Mouse (Mus musculus): ENCODE measurements around the gene Acvr1. TPM values are rescaled to one million over a fixed set of nuclear protein-coding genes. Genes with fewer than 3 reads are reported as not detected.

Acvr1 gene
- polyA plus RNA-seq, 1 experiment from 2014 or later, result 12.9 TPM

DNA sequence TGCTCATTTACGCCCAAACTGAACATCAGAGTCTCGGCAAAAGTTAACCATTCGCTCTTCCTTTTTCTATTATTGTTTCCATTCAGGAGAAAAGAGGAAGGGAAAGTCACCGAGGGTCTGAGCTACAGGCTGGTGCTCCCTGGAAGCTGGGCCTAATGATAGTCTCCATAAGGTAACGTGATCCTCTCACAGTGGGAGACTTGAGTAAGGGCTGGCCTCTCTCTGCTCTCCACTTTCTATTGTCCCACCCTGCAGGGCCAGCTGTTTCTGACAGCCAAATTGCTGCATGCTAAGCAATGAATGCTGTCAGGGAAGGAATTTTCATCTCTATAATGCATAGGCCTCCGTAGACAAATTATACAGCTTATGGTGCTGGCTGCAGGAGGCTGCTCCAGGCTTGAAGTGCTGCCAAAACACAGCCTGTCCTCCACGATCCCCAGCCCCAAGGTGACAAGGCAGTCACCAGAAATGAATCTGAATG lies 33.4 kb downstream of the Acvr1 start:
- no peaks in the 10 kb centered on the region for H3K27me3 ChIP-seq (ENCODE audit: control insufficient read depth, insufficient read depth, low read length)
- WGBS (ENCODE audit: insufficient replicate concordance), result 28% methylated on average over 7 of the region's 7 CpGs
- ATAC-seq (replicated peaks; ENCODE audit: insufficient number of reproducible peaks, low FRiP score, low TSS enrichment), result no peak
- H3K9ac ChIP-seq (ENCODE audit: low read depth, low read length), result no peak overlapping the region
- no peaks in the 10 kb centered on the region for H3K9me3 ChIP-seq (replicated peaks; ENCODE audit: control insufficient read depth, low read length)
- no peak overlapping the region for H3K4me3 ChIP-seq (ENCODE audit: low read depth, low read length)
- H3K36me3 ChIP-seq (ENCODE audit: control insufficient read depth, insufficient read depth, low read length), result no peaks in the 10 kb centered on the region
- H3K27ac ChIP-seq (ENCODE audit: low read depth, low read length), result peak overlapping the region; percentile 66
- H3K4me1 ChIP-seq (ENCODE audit: control insufficient read depth, insufficient read depth, low read length), result peaks cover 79% of the 10 kb centered on the region
- H3K4me2 ChIP-seq, result peak overlapping the region; percentile 29; the same call in 1 of the 2 replicates

DNA sequence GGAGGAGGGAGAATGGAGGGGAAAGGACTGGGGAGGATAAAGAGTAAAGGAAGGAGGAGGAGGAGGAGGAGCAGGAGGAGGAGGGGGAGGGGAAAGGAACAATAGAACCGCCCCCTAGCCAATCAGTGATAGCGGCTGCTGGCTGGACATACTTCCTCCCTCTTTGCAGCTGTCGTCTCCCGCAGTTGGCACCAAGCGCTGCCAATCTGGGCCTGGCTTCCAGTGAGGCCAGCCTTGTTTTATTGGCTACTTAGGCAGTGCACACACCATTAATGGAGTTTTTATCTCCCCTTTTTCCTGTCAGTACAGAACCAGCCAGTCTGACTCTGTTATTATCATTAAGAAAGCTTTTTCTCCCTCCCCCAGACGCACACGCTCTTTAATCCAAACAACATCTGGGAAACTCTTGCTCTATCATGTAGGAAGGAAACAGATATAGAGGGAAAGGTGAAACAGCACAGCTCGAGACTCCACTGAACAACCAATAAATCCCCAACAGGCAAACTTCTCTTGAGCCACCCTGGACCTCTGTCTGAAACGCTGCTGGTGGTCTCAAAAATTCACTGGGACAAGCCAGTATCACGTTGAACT lies 34.6 kb downstream of the Acvr1 start:
- Histone ChIP-seq H3K27me3 (ENCODE audit: control insufficient read depth, insufficient read depth, low read length) (no peaks in the 10 kb centered on the region), H3K27ac (ENCODE audit: low read depth, low read length) (peak overlapping the region; percentile 75; the same call in 1 of the 2 replicates), H3K4me1 (ENCODE audit: control insufficient read depth, insufficient read depth, low read length) (peaks cover 80% of the 10 kb centered on the region), H3K4me3 (ENCODE audit: low read depth, low read length) (no peak overlapping the region), H3K9ac (ENCODE audit: low read depth, low read length) (no peak overlapping the region), H3K9me3 (replicated peaks; ENCODE audit: control insufficient read depth, low read length) (no peaks in the 10 kb centered on the region), H3K4me2 (peak overlapping the region; percentile 37), H3K36me3 (ENCODE audit: control insufficient read depth, insufficient read depth, low read length) (no peaks in the 10 kb centered on the region)
- WGBS (ENCODE audit: insufficient replicate concordance), result 12% methylated on average over 10 of the region's 10 CpGs
- ATAC-seq (replicated peaks; ENCODE audit: insufficient number of reproducible peaks, low FRiP score, low TSS enrichment), result peak; percentile 79

DNA sequence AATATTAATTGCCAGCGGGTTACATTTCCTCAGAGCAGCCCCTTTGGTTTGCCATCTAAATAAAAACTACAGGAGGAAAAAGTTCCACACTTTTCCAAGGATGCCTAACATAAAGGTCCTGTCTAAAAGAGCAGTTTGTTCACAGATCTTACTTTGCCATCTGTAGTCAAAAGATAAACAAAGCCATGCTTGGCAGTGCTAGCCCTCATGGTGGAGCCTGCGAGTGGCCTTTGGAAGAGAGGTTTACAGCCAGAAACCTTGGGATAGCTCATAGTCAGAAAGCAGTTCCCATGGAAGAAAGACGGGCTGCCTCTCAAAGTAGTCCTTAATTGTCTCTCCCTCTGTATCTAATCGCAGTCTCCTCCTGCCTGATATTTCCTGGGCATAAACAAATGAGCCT lies 36.4 kb downstream of the Acvr1 start:
- H3K4me3 ChIP-seq (ENCODE audit: low read depth, low read length), result no peak overlapping the region
- WGBS (ENCODE audit: insufficient replicate concordance), result 68% methylated on average over 4 of the region's 4 CpGs
- H3K36me3 ChIP-seq (ENCODE audit: control insufficient read depth, insufficient read depth, low read length), result no peaks in the 10 kb centered on the region
- H3K4me1 ChIP-seq (ENCODE audit: control insufficient read depth, insufficient read depth, low read length), result peaks cover 68% of the 10 kb centered on the region
- H3K27me3 ChIP-seq (ENCODE audit: control insufficient read depth, insufficient read depth, low read length), result no peaks in the 10 kb centered on the region
- no peak overlapping the region for H3K4me2 ChIP-seq
- no peaks in the 10 kb centered on the region for H3K9me3 ChIP-seq (replicated peaks; ENCODE audit: control insufficient read depth, low read length)
- H3K9ac ChIP-seq (ENCODE audit: low read depth, low read length), result no peak overlapping the region
- H3K27ac ChIP-seq (ENCODE audit: low read depth, low read length), result peak overlapping the region; percentile 18; the same call in 1 of the 2 replicates
- ATAC-seq (replicated peaks; ENCODE audit: insufficient number of reproducible peaks, low FRiP score, low TSS enrichment), result no peak

DNA sequence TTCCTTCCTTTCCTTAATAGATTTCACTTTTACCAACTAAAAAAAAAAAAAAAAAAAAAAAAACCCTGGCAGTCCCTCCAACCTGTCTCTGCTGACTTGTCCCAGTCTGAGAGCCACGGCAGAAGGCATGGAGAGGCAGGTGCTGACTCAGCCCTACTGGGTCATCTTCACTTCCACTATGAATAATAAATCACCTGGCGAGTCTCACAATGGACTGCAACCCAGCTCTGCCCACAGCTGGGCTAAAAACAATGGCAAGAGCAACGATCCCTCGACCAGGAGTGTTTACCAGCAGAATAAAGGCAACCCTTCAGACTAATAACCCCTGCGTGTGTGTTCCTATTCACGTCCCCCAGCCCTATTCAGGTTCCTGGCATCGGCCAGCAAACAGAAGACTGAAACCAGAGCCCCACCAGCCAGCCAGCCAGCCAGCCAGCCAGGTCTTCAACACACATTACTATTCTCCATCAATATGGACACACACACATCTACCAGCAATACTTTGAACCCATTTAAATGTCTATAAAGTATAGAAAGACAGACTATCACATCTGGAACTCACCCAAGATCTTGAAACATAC lies 37.0 kb downstream of the Acvr1 start:
- no peaks in the 10 kb centered on the region for H3K27me3 ChIP-seq (ENCODE audit: control insufficient read depth, insufficient read depth, low read length)
- peak overlapping the region; percentile 18; the same call in 1 of the 2 replicates for H3K27ac ChIP-seq (ENCODE audit: low read depth, low read length)
- H3K4me3 ChIP-seq (ENCODE audit: low read depth, low read length), result no peak overlapping the region
- no peak overlapping the region; the same call in 1 of the 2 replicates for H3K4me2 ChIP-seq
- 55% methylated on average over 7 of the region's 7 CpGs for WGBS (ENCODE audit: insufficient replicate concordance)
- ATAC-seq (replicated peaks; ENCODE audit: insufficient number of reproducible peaks, low FRiP score, low TSS enrichment), result no peak
- no peaks in the 10 kb centered on the region for H3K36me3 ChIP-seq (ENCODE audit: control insufficient read depth, insufficient read depth, low read length)
- peaks cover 65% of the 10 kb centered on the region for H3K4me1 ChIP-seq (ENCODE audit: control insufficient read depth, insufficient read depth, low read length)
- no peaks in the 10 kb centered on the region for H3K9me3 ChIP-seq (replicated peaks; ENCODE audit: control insufficient read depth, low read length)
- H3K9ac ChIP-seq (ENCODE audit: low read depth, low read length), result no peak overlapping the region

- Histone ChIP-seq H3K9me3 (replicated peaks; ENCODE audit: control insufficient read depth, low read length) (no peaks in the 10 kb centered on the region), H3K27ac (ENCODE audit: low read depth, low read length) (no peak overlapping the region), H3K27me3 (ENCODE audit: control insufficient read depth, insufficient read depth, low read length) (no peaks in the 10 kb centered on the region), H3K9ac (ENCODE audit: low read depth, low read length) (no peak overlapping the region), H3K4me2 (no peak overlapping the region), H3K4me3 (ENCODE audit: low read depth, low read length) (no peak overlapping the region), H3K36me3 (ENCODE audit: control insufficient read depth, insufficient read depth, low read length) (no peaks in the 10 kb centered on the region), H3K4me1 (ENCODE audit: control insufficient read depth, insufficient read depth, low read length) (peaks cover 62% of the 10 kb centered on the region)
- WGBS (ENCODE audit: insufficient replicate concordance), result 75% methylated on average over 5 of the region's 5 CpGs
- ATAC-seq (replicated peaks; ENCODE audit: insufficient number of reproducible peaks, low FRiP score, low TSS enrichment), result no peak
These were observed 37.6 kb downstream of the Acvr1 start for GRCm38 (mm10) chr2:58529384-58529783.

DNA sequence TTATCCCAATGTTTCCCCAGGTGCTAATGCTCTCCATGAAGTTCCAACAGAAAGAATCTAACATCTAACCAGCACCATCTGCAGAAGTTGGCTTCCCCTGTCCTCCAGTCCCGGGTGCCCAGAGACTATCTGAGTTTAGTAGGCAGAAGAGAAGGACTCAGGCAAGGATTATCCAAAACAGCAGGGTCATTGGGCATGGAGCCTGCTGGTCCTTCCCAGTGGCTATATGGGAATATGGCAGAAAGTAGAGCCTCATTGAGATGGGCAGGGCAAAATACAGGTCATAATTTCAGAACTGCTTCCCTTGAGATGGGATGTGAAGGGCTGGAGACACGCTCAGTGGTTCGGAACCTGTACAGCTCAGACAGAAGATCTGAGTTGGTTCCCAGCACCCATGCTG lies 39.2 kb downstream of the Acvr1 start:
- H3K27me3 ChIP-seq (ENCODE audit: control insufficient read depth, insufficient read depth, low read length), result no peaks in the 10 kb centered on the region
- no peaks in the 10 kb centered on the region for H3K36me3 ChIP-seq (ENCODE audit: control insufficient read depth, insufficient read depth, low read length)
- H3K4me2 ChIP-seq, result no peak overlapping the region
- H3K4me1 ChIP-seq (ENCODE audit: control insufficient read depth, insufficient read depth, low read length), result peaks cover 55% of the 10 kb centered on the region
- 84% methylated on average over 3 of the region's 3 CpGs for WGBS (ENCODE audit: insufficient replicate concordance)
- no peaks in the 10 kb centered on the region for H3K9me3 ChIP-seq (replicated peaks; ENCODE audit: control insufficient read depth, low read length)
- no peak overlapping the region for H3K4me3 ChIP-seq (ENCODE audit: low read depth, low read length)
- no peak overlapping the region for H3K9ac ChIP-seq (ENCODE audit: low read depth, low read length)
- no peak for ATAC-seq (replicated peaks; ENCODE audit: insufficient number of reproducible peaks, low FRiP score, low TSS enrichment)
- no peak overlapping the region for H3K27ac ChIP-seq (ENCODE audit: low read depth, low read length)

- no peaks in the 10 kb centered on the region for H3K9me3 ChIP-seq (replicated peaks; ENCODE audit: control insufficient read depth, low read length)
- peaks cover 45% of the 10 kb centered on the region for H3K4me1 ChIP-seq (ENCODE audit: control insufficient read depth, insufficient read depth, low read length)
- no peak overlapping the region for H3K27ac ChIP-seq (ENCODE audit: low read depth, low read length)
- no peaks in the 10 kb centered on the region for H3K27me3 ChIP-seq (ENCODE audit: control insufficient read depth, insufficient read depth, low read length)
- no peak overlapping the region for H3K9ac ChIP-seq (ENCODE audit: low read depth, low read length)
- ATAC-seq (replicated peaks; ENCODE audit: insufficient number of reproducible peaks, low FRiP score, low TSS enrichment), result no peak
- no peaks in the 10 kb centered on the region for H3K36me3 ChIP-seq (ENCODE audit: control insufficient read depth, insufficient read depth, low read length)
- H3K4me2 ChIP-seq, result no peak overlapping the region
- WGBS (ENCODE audit: insufficient replicate concordance), result 88% methylated on average over 6 of the region's 6 CpGs
- H3K4me3 ChIP-seq (ENCODE audit: low read depth, low read length), result no peak overlapping the region
These were observed 42.6 kb downstream of the Acvr1 start for GRCm38 (mm10) chr2:58524356-58524755.

DNA sequence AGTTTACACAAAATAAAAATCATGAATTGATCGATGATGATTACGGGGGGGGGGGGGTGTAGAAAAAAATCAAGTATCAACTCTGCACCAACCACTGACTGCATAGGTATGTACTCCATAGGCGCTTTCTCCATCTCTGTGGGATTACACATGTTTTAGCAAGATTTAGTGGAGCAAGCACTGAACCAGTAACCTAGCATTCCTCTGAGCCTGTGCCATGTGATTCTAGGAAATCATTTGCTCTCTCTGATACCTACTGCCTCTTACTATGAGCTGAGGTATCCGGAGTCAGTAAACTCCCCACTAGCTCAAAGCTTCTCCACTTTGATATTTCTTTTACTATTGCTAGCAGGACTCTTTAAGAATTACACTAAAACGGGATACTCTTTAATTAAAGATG lies 43.1 kb downstream of the Acvr1 start:
- Histone ChIP-seq H3K4me2 (no peak overlapping the region), H3K27me3 (ENCODE audit: control insufficient read depth, insufficient read depth, low read length) (no peaks in the 10 kb centered on the region), H3K9ac (ENCODE audit: low read depth, low read length) (no peak overlapping the region), H3K4me1 (ENCODE audit: control insufficient read depth, insufficient read depth, low read length) (peaks cover 48% of the 10 kb centered on the region), H3K27ac (ENCODE audit: low read depth, low read length) (no peak overlapping the region), H3K9me3 (replicated peaks; ENCODE audit: control insufficient read depth, low read length) (no peaks in the 10 kb centered on the region), H3K4me3 (ENCODE audit: low read depth, low read length) (no peak overlapping the region), H3K36me3 (ENCODE audit: control insufficient read depth, insufficient read depth, low read length) (no peaks in the 10 kb centered on the region)
- no peak for ATAC-seq (replicated peaks; ENCODE audit: insufficient number of reproducible peaks, low FRiP score, low TSS enrichment)
- 87% methylated on average over 5 of the region's 5 CpGs for WGBS (ENCODE audit: insufficient replicate concordance)

- no peaks in the 10 kb centered on the region for H3K9me3 ChIP-seq (replicated peaks; ENCODE audit: control insufficient read depth, low read length)
- no peaks in the 10 kb centered on the region for H3K36me3 ChIP-seq (ENCODE audit: control insufficient read depth, insufficient read depth, low read length)
- no peak for ATAC-seq (replicated peaks; ENCODE audit: insufficient number of reproducible peaks, low FRiP score, low TSS enrichment)
- no peak overlapping the region for H3K4me2 ChIP-seq
- peaks cover 49% of the 10 kb centered on the region for H3K4me1 ChIP-seq (ENCODE audit: control insufficient read depth, insufficient read depth, low read length)
- no peaks in the 10 kb centered on the region for H3K27me3 ChIP-seq (ENCODE audit: control insufficient read depth, insufficient read depth, low read length)
- WGBS (ENCODE audit: insufficient replicate concordance), result 71% methylated on average over 12 of the region's 12 CpGs
- no peak overlapping the region for H3K4me3 ChIP-seq (ENCODE audit: low read depth, low read length)
- no peak overlapping the region for H3K9ac ChIP-seq (ENCODE audit: low read depth, low read length)
- no peak overlapping the region for H3K27ac ChIP-seq (ENCODE audit: low read depth, low read length)
These were observed 43.9 kb downstream of the Acvr1 start for GRCm38 (mm10) chr2:58523097-58523496.
